Mouse (Mus musculus) stomach, embryonic 14.5 days (tissue): Measurements from ENCODE around the gene Ttll10. TPM values are rescaled to one million over a fixed set of nuclear protein-coding genes. Genes with fewer than 3 reads are reported as not detected.
A peak's percentile ranks its signal among the peaks of the same experiment; 100 is the strongest.

Experiments
- ATAC-seq: fragments of 200-750 bp; cut with Nextera tagmentation; 2 replicates; pipeline ENCODE4 v1.8.0; 2017; ENCODE audit warnings: low read depth, moderate TSS enrichment; ENCODE audit not compliant: insufficient number of reproducible peaks, insufficient read depth, low FRiP score
- H3K27ac ChIP-seq: fragments of 300-500 bp; sonication (generic); 2 replicates; pipeline ENCODE4 v1.5.1; 2014; ENCODE audit warnings: mild to moderate bottlenecking, low read length, moderate library complexity, mixed read lengths
- H3K27me3 ChIP-seq: fragments of 300-500 bp; sonication (generic); 2 replicates; pipeline ENCODE4 v1.6.1; 2014; ENCODE audit warnings: low read length, control low read depth, mixed read lengths; ENCODE audit not compliant: control insufficient read depth, insufficient read depth
- H3K36me3 ChIP-seq: fragments of 300-500 bp; sonication (generic); 2 replicates; pipeline ENCODE4 v1.6.1; 2014; ENCODE audit warnings: mild to moderate bottlenecking, control low read depth, low read length, moderate library complexity, mixed read lengths; ENCODE audit not compliant: control insufficient read depth, insufficient read depth
- H3K4me1 ChIP-seq: fragments of 300-500 bp; sonication (generic); 2 replicates; pipeline ENCODE4 v1.6.1; 2014; ENCODE audit warnings: low read length, control low read depth, mixed read lengths; ENCODE audit not compliant: control insufficient read depth, insufficient read depth
- H3K4me2 ChIP-seq: fragments of 300-500 bp; sonication (generic); replicated peaks from 2 replicates; pipeline ENCODE4 v1.6.1; 2014; ENCODE audit warnings: low read depth, low read length, control low read depth
- H3K4me3 ChIP-seq: fragments of 300-500 bp; sonication (generic); 2 replicates; pipeline ENCODE4 v1.5.1; 2014; ENCODE audit warnings: low read depth, low read length, control low read depth
- H3K9ac ChIP-seq: fragments of 300-500 bp; sonication (generic); replicated peaks from 2 replicates; pipeline ENCODE4 v1.6.1; 2014; ENCODE audit warnings: low read depth, mild to moderate bottlenecking, control low read depth, low read length, moderate library complexity, mixed read lengths
- H3K9me3 ChIP-seq: fragments of 300-500 bp; sonication (generic); 2 replicates; pipeline ENCODE4 v1.6.1; 2016; ENCODE audit warnings: low read depth, low read length, control low read depth; ENCODE audit not compliant: control insufficient read depth
- WGBS: fragments of 180-500 bp; shearing (Covaris S2); extraction: QIAGEN DNeasy Blood & Tissue Kit; methylation state at CpG from one replicate; pipeline ENCODE4 v1.1.7; 2014; 5-methylcytosine and 5-hydroxymethylcytosine counted together
- polyA plus RNA-seq: library from polyadenylated mRNA; unstranded; fragments of >200 nt; fragmentation: Nextera tagmentation; extraction: Ambion mirVana; gene quantifications from 2 replicates; pipeline ENCODE4 v1.2.1, GENCODE M21; 2014

Gene Ttll10
- polyA plus RNA-seq, 1 experiment from 2014 or later, result 6.0 TPM

GRCm38 (mm10) chr4:156044754-156045153 lies 14.5 kb downstream of the Ttll10 start:
- Histone ChIP-seq H3K36me3 (no peaks in the 10 kb centered on the region), H3K27ac (no peak overlapping the region), H3K27me3 (no peaks in the 10 kb centered on the region), H3K4me1 (no peaks in the 10 kb centered on the region), H3K9me3 (no peaks in the 10 kb centered on the region), H3K9ac (no peak overlapping the region), H3K4me2 (no peak overlapping the region), H3K4me3 (no peak overlapping the region)
- 49% methylated on average over 5 of the region's 5 CpGs for WGBS
- ATAC-seq, result peak; percentile 53; the same call in 1 of the 2 replicates

GRCm38 (mm10) chr4:156034901-156035300 lies 24.3 kb downstream of the Ttll10 start:
- 18% methylated on average over 25 of the region's 25 CpGs for WGBS
- Histone ChIP-seq H3K27me3 (0 out of 2 replicates have a peak, but pooled peaks cover 7% of the 10 kb centered on the region), H3K4me3 (0 out of 2 replicates have a peak overlapping the region, but pooled peaks have one; percentile 2), H3K9me3 (no peaks in the 10 kb centered on the region), H3K4me2 (no peak overlapping the region), H3K36me3 (no peaks in the 10 kb centered on the region), H3K9ac (no peak overlapping the region), H3K27ac (no peak overlapping the region), H3K4me1 (peaks cover 15% of the 10 kb centered on the region)
- ATAC-seq, result no peak

GRCm38 (mm10) chr4:156034301-156034700 lies 24.9 kb downstream of the Ttll10 start:
- peaks cover 15% of the 10 kb centered on the region for H3K4me1 ChIP-seq
- H3K36me3 ChIP-seq, result no peaks in the 10 kb centered on the region
- H3K9me3 ChIP-seq, result no peaks in the 10 kb centered on the region
- 0 out of 2 replicates have a peak, but pooled peaks cover 7% of the 10 kb centered on the region for H3K27me3 ChIP-seq
- H3K4me3 ChIP-seq, result 0 out of 2 replicates have a peak overlapping the region, but pooled peaks have one; percentile 2
- 75% methylated on average over 4 of the region's 4 CpGs for WGBS
- no peak overlapping the region for H3K27ac ChIP-seq
- ATAC-seq, result no peak
- H3K9ac ChIP-seq, result no peak overlapping the region
- no peak overlapping the region for H3K4me2 ChIP-seq

GRCm38 (mm10) chr4:156033476-156034119 lies 25.6 kb downstream of the Ttll10 start:
- Histone ChIP-seq H3K9ac (no peak overlapping the region), H3K27ac (no peak overlapping the region), H3K36me3 (no peaks in the 10 kb centered on the region), H3K9me3 (no peaks in the 10 kb centered on the region), H3K4me2 (no peak overlapping the region), H3K27me3 (0 out of 2 replicates have a peak, but pooled peaks cover 7% of the 10 kb centered on the region), H3K4me3 (no peak overlapping the region), H3K4me1 (peaks cover 15% of the 10 kb centered on the region)
- no peak for ATAC-seq
- 48% methylated on average over 6 of the region's 6 CpGs for WGBS

GRCm38 (mm10) chr4:156032856-156033255 lies 26.4 kb downstream of the Ttll10 start:
- Histone ChIP-seq H3K4me2 (no peak overlapping the region), H3K9me3 (no peaks in the 10 kb centered on the region), H3K36me3 (peaks cover 3% of the 10 kb centered on the region; the same call in 1 of the 2 replicates), H3K9ac (no peak overlapping the region), H3K27me3 (0 out of 2 replicates have a peak, but pooled peaks cover 7% of the 10 kb centered on the region), H3K4me3 (no peak overlapping the region), H3K4me1 (peaks cover 15% of the 10 kb centered on the region), H3K27ac (peak overlapping the region; percentile 94; the same call in 1 of the 2 replicates)
- 78% methylated on average over 4 of the region's 4 CpGs for WGBS
- no peak for ATAC-seq

GRCm38 (mm10) chr4:156031593-156032391 lies 27.4 kb downstream of the Ttll10 start:
- H3K27ac ChIP-seq, result peak overlapping the region; percentile 94
- no peaks in the 10 kb centered on the region for H3K9me3 ChIP-seq
- H3K4me2 ChIP-seq, result peak overlapping the region; percentile 64
- H3K4me3 ChIP-seq, result peak overlapping the region; percentile 46
- H3K4me1 ChIP-seq, result peaks cover 15% of the 10 kb centered on the region
- H3K9ac ChIP-seq, result peak overlapping the region; percentile 37; the same call in 1 of the 2 replicates
- peaks cover 4% of the 10 kb centered on the region; the same call in 1 of the 2 replicates for H3K36me3 ChIP-seq
- 0 out of 2 replicates have a peak, but pooled peaks cover 7% of the 10 kb centered on the region for H3K27me3 ChIP-seq
- WGBS, result under 1% methylated on average over 24 of the region's 24 CpGs
- peak; percentile 84 for ATAC-seq

- 5% methylated on average over 7 of the region's 7 CpGs for WGBS
Observed at GRCm38 (mm10) chr4:156031255-156031592, 28.0 kb downstream of the Ttll10 start.

GRCm38 (mm10) chr4:156030651-156031118 lies 28.5 kb downstream of the Ttll10 start:
- Histone ChIP-seq H3K4me3 (peak overlapping the region; percentile 46), H3K27me3 (0 out of 2 replicates have a peak, but pooled peaks cover 7% of the 10 kb centered on the region), H3K9ac (peak overlapping the region; percentile 37), H3K4me1 (peaks cover 15% of the 10 kb centered on the region), H3K27ac (0 out of 2 replicates have a peak overlapping the region, but pooled peaks have one; percentile 7), H3K9me3 (no peaks in the 10 kb centered on the region), H3K36me3 (peaks cover 4% of the 10 kb centered on the region; the same call in 1 of the 2 replicates), H3K4me2 (peak overlapping the region; percentile 64)
- 41% methylated on average over 9 of the region's 9 CpGs for WGBS
- ATAC-seq, result no peak

More at GRCm38 (mm10) chr4:156031255-156031592, 28.0 kb downstream of the Ttll10 start:
- H3K4me1 ChIP-seq, result peaks cover 15% of the 10 kb centered on the region
- H3K36me3 ChIP-seq, result peaks cover 4% of the 10 kb centered on the region; the same call in 1 of the 2 replicates
- H3K9ac ChIP-seq, result peak overlapping the region; percentile 37
- H3K27me3 ChIP-seq, result 0 out of 2 replicates have a peak, but pooled peaks cover 7% of the 10 kb centered on the region
- H3K4me2 ChIP-seq, result peak overlapping the region; percentile 64
- H3K9me3 ChIP-seq, result no peaks in the 10 kb centered on the region
- peak; percentile 19 for ATAC-seq
- peak overlapping the region; percentile 94; the same call in 1 of the 2 replicates for H3K27ac ChIP-seq
- peak overlapping the region; percentile 46 for H3K4me3 ChIP-seq
